Mouse (Mus musculus): Measurements from ENCODE around the gene Olfr498. TPM values are rescaled to one million over a fixed set of nuclear protein-coding genes. Genes with fewer than 3 reads are reported as not detected.

The Olfr498 gene
- not detected for total RNA-seq (2021)
- long read RNA-seq, experiment 1 = 0 reads
- long read RNA-seq, experiment 2 = 0 reads

DNA sequence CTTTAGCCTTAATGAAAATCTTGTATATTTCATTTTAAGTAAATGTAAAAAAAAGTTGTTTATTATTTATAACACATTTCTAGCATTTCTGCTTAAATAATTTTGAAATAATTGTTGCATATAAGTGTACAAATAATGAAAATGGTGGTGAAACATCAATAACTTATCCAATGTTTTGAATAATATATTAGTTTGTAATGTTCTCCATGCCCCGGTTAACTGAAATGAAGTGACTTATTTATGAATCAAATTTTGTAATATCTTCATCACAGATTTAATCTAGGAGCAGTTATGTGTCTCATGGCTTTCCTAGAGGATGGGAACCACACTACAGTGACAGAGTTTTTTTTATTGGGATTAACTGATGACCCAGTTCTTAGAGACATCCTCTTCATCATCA is at the start of gene Olfr498:
Gene Olfr498 (plus strand): TSS at position 301 of the 400 bp plus-strand sequence.
- no peak for DNase-seq

DNA sequence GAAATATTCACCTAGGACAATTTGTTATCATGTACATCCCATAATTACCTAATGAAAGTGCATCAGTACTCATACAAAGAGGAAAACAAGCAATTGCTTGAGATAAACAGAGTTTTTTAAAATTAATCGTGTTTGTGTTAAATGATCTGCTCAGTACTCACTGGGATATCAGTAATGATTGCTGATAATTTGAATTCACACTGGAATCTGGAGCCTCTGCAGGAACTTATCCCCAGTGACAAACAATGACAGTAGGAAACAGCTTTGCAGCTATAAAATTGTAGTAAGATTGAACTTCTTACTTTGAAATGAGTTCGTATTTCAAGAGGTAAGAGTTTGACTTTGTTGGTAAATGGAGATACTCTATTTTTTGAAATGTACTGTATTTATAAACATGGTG is 45.0 kb upstream of the Olfr498 start, which contains the start of gene Olfr497:
Gene Olfr497 (plus strand): TSS at position 301 of the 400 bp plus-strand sequence.
- DNase-seq = no peak

Other genes starting within 250 kb of the Olfr498 start
- not detected for gene Olfr488, start 207.0 kb upstream of the Olfr498 start, total RNA-seq (2021)
- gene Olfr490, start 176.4 kb upstream of the Olfr498 start, total RNA-seq (2021) = not detected
- gene Olfr491, start 151.9 kb upstream of the Olfr498 start, total RNA-seq (2021) = not detected
- not detected for gene Olfr492, start 141.7 kb upstream of the Olfr498 start, total RNA-seq (2021)
- not detected for gene Olfr493, start 118.3 kb upstream of the Olfr498 start, total RNA-seq (2021)
- gene Olfr494, start 100.0 kb upstream of the Olfr498 start, total RNA-seq (2021) = not detected
- gene Olfr495, start 72.2 kb upstream of the Olfr498 start, total RNA-seq (2021) = not detected
- not detected for gene Olfr497, start 44.9 kb upstream of the Olfr498 start, total RNA-seq (2021)
- not detected for gene Olfr502, start 59.7 kb downstream of the Olfr498 start, total RNA-seq (2021)
- gene Olfr503, start 79.2 kb downstream of the Olfr498 start, total RNA-seq (2021) = not detected
- not detected for gene Olfr504, start 100.5 kb downstream of the Olfr498 start, total RNA-seq (2021)
- not detected for gene Olfr506, start 145.5 kb downstream of the Olfr498 start, total RNA-seq (2021)
- gene Olfr507, start 156.5 kb downstream of the Olfr498 start, total RNA-seq (2021) = not detected
- not detected for gene Olfr508, start 164.7 kb downstream of the Olfr498 start, total RNA-seq (2021)
- not detected for gene Olfr509, start 186.6 kb downstream of the Olfr498 start, total RNA-seq (2021)
- not detected for gene Olfr510, start 201.1 kb downstream of the Olfr498 start, total RNA-seq (2021)
- not detected for gene Olfr512, start 248.0 kb downstream of the Olfr498 start, total RNA-seq (2021)